Mouse (Mus musculus) hindbrain, embryonic 15.5 days (tissue): ENCODE measurements around the gene Aldh3b3. TPM values are rescaled to one million over a fixed set of nuclear protein-coding genes. Genes with fewer than 3 reads are reported as not detected.
A peak's percentile ranks its signal among the peaks of the same experiment; 100 is the strongest.

Experiments
- ATAC-seq: fragments of 200-750 bp; cut with Nextera tagmentation; 2 replicates; pipeline ENCODE4 v1.8.0; 2017; ENCODE audit warnings: low read depth, moderate number of reproducible peaks, moderate TSS enrichment; ENCODE audit not compliant: low FRiP score
- H3K27ac ChIP-seq: fragments of 300-500 bp; sonication (generic); replicated peaks from 2 replicates; pipeline ENCODE4 v1.5.1; 2015; ENCODE audit warnings: mild to moderate bottlenecking, inconsistent platforms
- H3K27me3 ChIP-seq: fragments of 300-500 bp; sonication (generic); 2 replicates; pipeline ENCODE4 v1.6.1; 2015; ENCODE audit warnings: control low read depth, inconsistent platforms
- H3K36me3 ChIP-seq: fragments of 300-500 bp; sonication (generic); 2 replicates; pipeline ENCODE4 v1.6.1; 2015; ENCODE audit warnings: control low read depth, inconsistent platforms
- H3K4me1 ChIP-seq: fragments of 300-500 bp; sonication (generic); replicated peaks from 2 replicates; pipeline ENCODE4 v1.6.1; 2015; ENCODE audit warnings: control low read depth, inconsistent platforms
- H3K4me2 ChIP-seq: fragments of 300-500 bp; sonication (generic); 2 replicates; pipeline ENCODE4 v1.6.1; 2015; ENCODE audit warnings: moderate library complexity, mild to moderate bottlenecking, inconsistent platforms
- H3K4me3 ChIP-seq: fragments of 300-500 bp; sonication (generic); 2 replicates; pipeline ENCODE4 v1.5.1; 2015; ENCODE audit warnings: mild to moderate bottlenecking, inconsistent platforms
- H3K9ac ChIP-seq: fragments of 300-500 bp; sonication (generic); 2 replicates; pipeline ENCODE4 v1.6.1; 2015; ENCODE audit warnings: inconsistent platforms
- H3K9me3 ChIP-seq: fragments of 300-500 bp; sonication (generic); 2 replicates; pipeline ENCODE4 v1.6.1; 2016; ENCODE audit warnings: control low read depth, inconsistent platforms
- WGBS: fragments of 180-500 bp; shearing (Covaris S2); methylation state at CpG from one replicate; pipeline ENCODE4 v1.1.7; 2015; 5-methylcytosine and 5-hydroxymethylcytosine counted together
- polyA plus RNA-seq: library from polyadenylated mRNA; unstranded; fragments of >200 nt; fragmentation: Nextera tagmentation; extraction: Ambion mirVana; gene quantifications from 2 replicates; pipeline ENCODE4 v1.2.1, GENCODE M21; 2015

Gene Aldh3b3
- polyA plus RNA-seq, 1 experiment from 2014 or later, result not detected

DNA sequence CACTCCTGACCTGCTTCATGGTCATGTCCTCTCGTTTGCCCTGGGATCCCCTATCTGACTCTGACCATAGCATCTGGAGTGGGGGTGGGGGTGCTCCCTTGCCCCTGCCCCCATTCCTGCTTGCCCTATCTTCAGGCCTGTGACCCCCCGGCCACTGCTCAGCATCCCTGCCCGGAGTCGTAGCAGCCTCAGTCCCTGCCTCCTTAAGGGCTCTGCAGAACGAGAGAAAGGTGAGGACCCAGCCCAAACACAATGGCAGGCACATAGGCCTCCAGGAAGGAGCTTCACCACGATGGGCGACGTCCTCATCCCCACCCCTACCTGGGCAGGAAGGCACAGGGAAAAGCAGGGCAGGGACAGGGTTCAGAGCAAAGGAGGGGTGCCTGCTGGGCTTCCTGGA lies 39.9 kb downstream of the Aldh3b3 start:
- Histone ChIP-seq H3K36me3 (no peaks in the 10 kb centered on the region), H3K4me1 (peaks cover 24% of the 10 kb centered on the region), H3K9ac (no peak overlapping the region), H3K9me3 (no peaks in the 10 kb centered on the region), H3K4me2 (no peak overlapping the region), H3K27me3 (no peaks in the 10 kb centered on the region), H3K27ac (no peak overlapping the region), H3K4me3 (no peak overlapping the region)
- no peak for ATAC-seq
- 80% methylated on average over 8 of the region's 8 CpGs for WGBS

DNA sequence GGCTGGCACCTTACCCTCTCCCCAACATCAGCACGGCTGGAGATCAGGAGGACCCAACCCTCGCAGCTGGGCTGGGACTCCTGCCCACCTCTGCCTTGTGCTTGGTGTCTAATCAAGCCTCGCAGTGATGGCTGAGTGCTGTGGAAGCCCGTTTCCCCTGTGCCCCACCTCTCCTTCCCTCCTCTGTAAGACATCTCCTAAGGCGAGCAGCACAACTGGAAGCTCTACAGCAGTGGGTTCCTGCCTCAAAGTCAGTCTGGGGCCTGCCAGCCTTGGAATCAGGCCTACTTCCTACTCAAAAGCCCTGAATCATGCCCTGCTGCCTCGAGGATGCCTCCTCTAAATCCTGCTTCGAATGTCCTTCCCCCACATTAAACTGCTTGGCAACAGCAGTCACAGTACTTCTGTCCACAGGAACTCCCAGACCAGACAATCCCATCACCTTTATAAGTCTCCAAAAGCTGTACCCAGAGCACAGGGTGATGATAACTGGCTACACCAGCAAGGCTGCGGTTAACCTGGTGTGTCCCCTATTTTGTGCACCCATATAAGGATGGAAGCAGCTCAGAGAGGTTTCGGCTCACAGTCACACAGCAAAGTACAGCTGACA lies 40.8 kb downstream of the Aldh3b3 start:
- no peak for ATAC-seq
- peak overlapping the region; percentile 81 for H3K4me2 ChIP-seq
- 85% methylated on average over 9 of the region's 9 CpGs for WGBS
- H3K9me3 ChIP-seq, result no peaks in the 10 kb centered on the region
- no peak overlapping the region for H3K9ac ChIP-seq
- peaks cover 24% of the 10 kb centered on the region for H3K4me1 ChIP-seq
- H3K4me3 ChIP-seq, result peak overlapping the region; percentile 63; the same call in 1 of the 2 replicates
- no peaks in the 10 kb centered on the region for H3K27me3 ChIP-seq
- H3K36me3 ChIP-seq, result no peaks in the 10 kb centered on the region
- no peak overlapping the region for H3K27ac ChIP-seq

DNA sequence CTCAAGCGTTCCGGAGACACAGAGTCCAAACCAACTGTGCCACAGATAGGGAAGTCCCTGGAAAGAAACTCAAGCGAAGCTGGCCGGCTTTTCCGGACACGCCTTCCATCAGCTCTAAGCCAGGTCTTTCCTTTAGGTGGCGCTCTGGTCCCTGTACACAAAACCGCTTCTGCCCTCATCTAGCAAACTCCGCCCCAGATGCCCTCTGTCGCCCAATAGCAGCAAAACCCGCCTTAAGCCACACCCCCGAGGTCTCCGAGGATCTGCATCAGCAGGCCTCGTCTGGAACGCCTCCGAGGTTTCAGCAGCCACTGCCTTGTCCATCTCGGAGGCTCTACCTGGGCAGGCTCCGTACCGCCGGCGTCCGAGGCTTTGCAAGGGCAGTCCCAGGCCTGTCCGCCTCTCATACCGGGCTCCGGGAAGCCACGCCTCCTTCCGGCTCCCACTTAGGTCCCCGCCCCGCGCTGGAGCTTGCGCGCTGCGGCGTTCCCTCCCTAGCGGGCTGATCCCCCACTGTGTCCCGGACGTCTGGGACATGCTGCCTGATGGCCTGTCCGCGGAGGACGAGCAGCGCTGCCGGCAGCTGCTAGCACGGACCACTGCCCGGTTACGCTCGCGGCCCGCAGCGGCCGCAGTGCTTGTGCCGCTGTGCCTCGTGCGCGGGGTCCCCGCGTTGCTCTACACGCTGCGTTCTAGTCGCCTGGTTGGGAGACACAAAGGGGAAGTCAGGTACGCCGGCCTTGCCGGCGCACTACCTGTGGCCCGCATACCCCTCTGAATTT lies 41.9 kb downstream of the Aldh3b3 start, which contains the start of the genes Nudt8 and Gm49405:
Nudt8 (plus strand) TSS at position 462 of the 782 bp plus-strand sequence.
Gm49405 (plus strand) TSS at position 508 of the 782 bp plus-strand sequence.
- Histone ChIP-seq H3K4me3 (peak within 1 kb of the TSS; percentile 63), H3K9ac (peak within 1 kb of the TSS; percentile 80), H3K4me2 (peak within 1 kb of the TSS; percentile 81), H3K27ac (peak within 1 kb of the TSS; percentile 96), H3K9me3 (no peaks in the 10 kb centered on the region), H3K36me3 (no peaks in the 10 kb centered on the region), H3K27me3 (no peaks in the 10 kb centered on the region), H3K4me1 (peaks cover 24% of the 10 kb centered on the region)
- WGBS, result under 1% methylated on average over 64 of the region's 64 CpGs
- ATAC-seq, result peak; percentile 92

DNA sequence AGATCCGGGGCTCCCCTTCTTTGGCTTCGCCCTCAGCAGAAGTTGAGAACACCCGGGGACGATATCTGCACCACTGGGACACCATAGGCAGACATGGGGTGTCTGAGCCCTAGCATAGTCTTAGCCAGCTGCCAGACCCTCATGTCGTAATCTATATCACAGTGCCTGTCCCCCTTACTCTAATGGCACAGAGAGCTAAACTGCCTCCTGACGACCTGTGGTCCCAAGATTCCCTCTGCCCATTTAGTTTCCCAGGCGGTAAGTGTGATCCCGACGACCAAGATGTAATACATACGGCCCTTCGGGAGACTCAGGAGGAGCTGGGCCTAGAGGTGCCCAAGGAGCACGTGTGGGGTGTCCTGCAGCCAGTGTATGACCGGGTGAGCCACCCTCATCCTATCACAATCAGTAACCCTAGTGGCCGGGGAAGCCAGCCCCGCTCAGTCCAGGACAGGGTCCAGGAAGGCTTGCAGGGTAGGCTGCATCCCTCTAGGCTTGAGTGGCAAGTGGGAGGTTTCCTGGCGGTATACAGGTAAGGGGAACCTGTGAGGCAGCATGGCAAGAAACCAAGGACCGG lies 42.6 kb downstream of the Aldh3b3 start:
- Histone ChIP-seq H3K27ac (peak overlapping the region; percentile 96), H3K9ac (peak overlapping the region; percentile 80), H3K4me2 (peak overlapping the region; percentile 81), H3K27me3 (no peaks in the 10 kb centered on the region), H3K36me3 (peaks cover 3% of the 10 kb centered on the region), H3K9me3 (no peaks in the 10 kb centered on the region), H3K4me3 (peak overlapping the region; percentile 63), H3K4me1 (peaks cover 24% of the 10 kb centered on the region)
- peak; percentile 5; the same call in 1 of the 2 replicates for ATAC-seq
- WGBS, result 14% methylated on average over 17 of the region's 17 CpGs

DNA sequence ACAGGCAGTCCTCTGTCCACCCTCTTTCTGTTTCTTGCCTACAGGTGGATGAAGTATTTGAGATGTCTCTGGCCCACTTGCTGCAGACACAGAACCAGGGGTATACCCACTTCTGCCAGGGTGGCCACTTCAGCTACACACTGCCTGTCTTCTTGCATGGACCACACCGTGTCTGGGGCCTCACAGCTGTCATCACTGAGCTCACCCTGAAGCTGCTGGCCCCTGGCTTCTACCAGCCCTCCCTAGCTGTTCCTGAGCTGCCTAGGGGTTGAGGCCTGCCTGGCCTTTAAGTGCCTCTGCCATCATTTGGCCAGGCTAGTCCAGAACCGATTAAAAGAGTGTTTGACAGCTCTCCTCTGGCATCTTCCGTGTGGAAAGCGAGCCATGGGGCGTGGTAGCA lies 43.3 kb downstream of the Aldh3b3 start:
- Histone ChIP-seq H3K36me3 (peaks cover 9% of the 10 kb centered on the region), H3K9me3 (no peaks in the 10 kb centered on the region), H3K4me3 (no peak overlapping the region), H3K4me1 (peaks cover 24% of the 10 kb centered on the region), H3K27me3 (no peaks in the 10 kb centered on the region), H3K9ac (peak overlapping the region; percentile 80; the same call in 1 of the 2 replicates), H3K27ac (no peak overlapping the region), H3K4me2 (peak overlapping the region; percentile 81)
- no peak for ATAC-seq
- WGBS, result 86% methylated on average over 5 of the region's 5 CpGs

DNA sequence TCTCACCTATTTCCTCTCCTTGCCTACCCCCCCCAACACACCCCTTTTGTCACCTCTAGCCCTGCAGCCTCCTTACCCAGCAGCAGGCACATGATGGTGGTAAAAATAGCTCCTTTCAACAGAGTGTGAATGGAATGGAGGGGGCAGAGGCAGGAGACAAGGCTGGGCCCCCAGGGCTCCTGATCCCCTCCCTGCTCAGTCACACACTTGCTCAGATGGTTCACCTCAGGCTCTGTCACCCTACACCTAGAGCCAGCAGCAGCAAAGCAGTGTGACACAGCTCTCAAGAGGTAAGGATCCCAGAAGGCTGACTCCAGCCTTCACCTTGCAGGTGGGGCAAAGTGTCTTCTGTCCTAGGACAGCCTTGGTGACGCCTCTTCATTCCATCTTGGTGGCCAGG lies 44.7 kb downstream of the Aldh3b3 start, which contains the start of gene Doc2g:
Doc2g (plus strand) TSS at position 202 of the 400 bp plus-strand sequence.
- no peaks in the 10 kb centered on the region for H3K27me3 ChIP-seq
- 90% methylated on average over 1 of the region's 1 CpGs for WGBS
- H3K9ac ChIP-seq, result no peak within 1 kb of the TSS
- H3K4me2 ChIP-seq, result no peak within 1 kb of the TSS
- peaks cover 24% of the 10 kb centered on the region for H3K4me1 ChIP-seq
- peaks cover 23% of the 10 kb centered on the region for H3K36me3 ChIP-seq
- H3K27ac ChIP-seq, result no peak within 1 kb of the TSS
- H3K9me3 ChIP-seq, result no peaks in the 10 kb centered on the region
- H3K4me3 ChIP-seq, result no peak within 1 kb of the TSS
- ATAC-seq, result no peak

DNA sequence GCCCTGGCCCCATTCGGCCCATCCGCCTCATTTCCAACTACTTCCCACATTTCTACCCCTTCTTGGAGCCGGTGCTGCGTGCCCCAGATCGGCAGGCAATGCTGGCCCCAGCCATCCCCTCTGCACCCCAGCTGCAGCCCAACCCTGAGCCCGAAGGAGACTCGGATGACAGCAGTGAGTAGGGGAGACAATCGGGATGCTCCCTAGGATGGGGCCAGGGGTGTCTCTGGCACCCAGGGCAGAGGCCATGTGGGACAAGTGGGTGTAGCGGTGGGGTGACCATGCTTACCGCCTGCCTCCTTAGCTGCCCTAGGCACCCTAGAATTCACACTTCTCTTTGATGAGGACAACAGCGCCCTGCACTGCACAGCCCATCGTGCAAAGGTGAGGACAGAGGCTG lies 45.2 kb downstream of the Aldh3b3 start:
- Histone ChIP-seq H3K4me2 (no peak overlapping the region), H3K9me3 (no peaks in the 10 kb centered on the region), H3K27ac (no peak overlapping the region), H3K27me3 (no peaks in the 10 kb centered on the region), H3K4me3 (no peak overlapping the region), H3K9ac (no peak overlapping the region), H3K4me1 (peaks cover 24% of the 10 kb centered on the region), H3K36me3 (peaks cover 28% of the 10 kb centered on the region)
- no peak for ATAC-seq
- 83% methylated on average over 12 of the region's 12 CpGs for WGBS

DNA sequence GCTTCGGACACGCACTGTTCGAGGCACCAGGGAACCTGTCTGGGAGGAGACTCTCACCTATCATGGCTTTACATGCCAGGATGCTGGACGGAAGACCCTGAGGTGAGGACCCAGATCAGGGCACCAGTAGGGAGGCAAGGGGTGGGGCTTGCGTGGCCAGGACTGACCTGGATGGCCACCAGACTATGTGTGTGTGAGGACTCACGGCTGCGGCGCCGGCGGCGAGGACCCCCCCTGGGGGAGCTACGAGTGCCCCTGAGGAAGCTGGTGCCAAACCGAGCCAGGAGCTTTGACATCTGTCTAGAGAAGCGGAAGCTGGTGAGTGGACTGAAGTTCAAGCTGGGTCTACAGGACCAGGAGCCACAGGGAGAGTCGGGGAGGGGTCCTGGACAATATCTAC lies 45.9 kb downstream of the Aldh3b3 start:
- H3K4me3 ChIP-seq, result no peak overlapping the region
- ATAC-seq, result no peak
- WGBS, result 83% methylated on average over 15 of the region's 15 CpGs
- no peaks in the 10 kb centered on the region for H3K9me3 ChIP-seq
- no peak overlapping the region for H3K27ac ChIP-seq
- H3K4me2 ChIP-seq, result no peak overlapping the region
- no peak overlapping the region for H3K9ac ChIP-seq
- H3K36me3 ChIP-seq, result peaks cover 33% of the 10 kb centered on the region
- no peaks in the 10 kb centered on the region for H3K27me3 ChIP-seq
- H3K4me1 ChIP-seq, result peaks cover 19% of the 10 kb centered on the region

DNA sequence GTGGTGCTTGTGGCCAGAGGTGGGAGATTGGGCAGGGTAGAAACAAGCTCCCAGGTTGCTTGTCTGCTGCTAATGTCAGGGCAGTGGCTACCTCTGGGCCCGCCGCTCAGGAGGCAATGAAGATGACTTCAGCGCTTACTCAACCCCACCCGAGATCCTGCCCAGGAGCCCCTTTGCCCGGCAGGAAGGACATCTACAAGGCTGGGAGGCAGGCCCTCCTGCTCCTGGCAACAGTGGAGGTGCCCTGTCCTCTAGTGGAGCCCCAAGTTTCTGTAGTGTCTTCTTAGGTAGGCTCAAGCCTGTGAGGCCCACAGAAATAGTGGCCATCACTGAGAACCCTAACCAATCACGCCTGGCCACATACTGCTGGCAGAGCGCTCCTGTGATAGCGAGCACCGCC lies 46.6 kb downstream of the Aldh3b3 start:
- no peak overlapping the region for H3K9ac ChIP-seq
- WGBS, result 94% methylated on average over 9 of the region's 9 CpGs
- H3K4me3 ChIP-seq, result no peak overlapping the region
- H3K27me3 ChIP-seq, result no peaks in the 10 kb centered on the region
- no peaks in the 10 kb centered on the region for H3K9me3 ChIP-seq
- ATAC-seq, result no peak
- H3K36me3 ChIP-seq, result peaks cover 38% of the 10 kb centered on the region
- H3K27ac ChIP-seq, result no peak overlapping the region
- H3K4me1 ChIP-seq, result peaks cover 12% of the 10 kb centered on the region
- H3K4me2 ChIP-seq, result no peak overlapping the region

DNA sequence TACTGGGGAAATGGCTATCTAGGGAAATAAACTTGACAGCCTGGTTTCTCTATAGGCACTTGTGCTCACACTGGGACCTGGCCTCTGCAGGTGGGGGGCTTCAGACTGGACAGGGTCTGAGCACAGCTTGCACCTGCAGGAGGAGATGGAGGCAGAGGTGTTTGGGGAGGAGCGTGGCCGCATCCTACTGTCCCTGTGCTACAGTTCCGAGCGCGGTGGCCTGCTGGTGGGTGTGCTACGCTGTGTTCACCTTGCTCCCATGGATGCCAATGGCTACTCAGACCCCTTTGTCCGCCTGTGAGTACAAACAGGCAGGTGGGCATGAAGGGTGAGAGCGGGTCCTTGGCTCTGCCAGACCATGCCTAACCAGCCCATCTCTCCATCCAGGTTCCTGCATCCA lies 47.5 kb downstream of the Aldh3b3 start:
- H3K9me3 ChIP-seq, result no peaks in the 10 kb centered on the region
- ATAC-seq, result no peak
- H3K36me3 ChIP-seq, result peaks cover 38% of the 10 kb centered on the region
- H3K4me2 ChIP-seq, result no peak overlapping the region
- WGBS, result 94% methylated on average over 8 of the region's 8 CpGs
- H3K27me3 ChIP-seq, result no peaks in the 10 kb centered on the region
- H3K4me1 ChIP-seq, result peaks cover 12% of the 10 kb centered on the region
- H3K4me3 ChIP-seq, result no peak overlapping the region
- H3K9ac ChIP-seq, result no peak overlapping the region
- H3K27ac ChIP-seq, result no peak overlapping the region

DNA sequence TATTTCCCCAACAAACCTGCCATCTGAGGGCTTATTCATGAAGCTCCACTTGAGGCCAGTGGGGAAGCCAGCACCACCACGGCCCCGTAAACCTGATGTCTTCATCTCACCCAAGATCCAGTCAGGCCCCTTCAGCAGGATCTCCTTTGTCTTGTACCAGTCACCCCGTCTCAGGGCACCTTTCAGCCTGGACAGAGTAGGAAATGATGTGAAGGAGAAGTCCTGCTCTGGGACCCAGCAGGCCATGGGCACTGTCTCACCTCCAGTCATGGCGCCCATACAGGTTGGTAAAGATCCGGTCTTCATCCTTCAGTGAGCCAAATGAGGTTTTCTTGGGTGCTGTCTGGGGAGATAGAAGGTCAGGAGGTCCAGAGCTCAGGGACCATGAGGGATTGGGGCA lies 52.6 kb downstream of the Aldh3b3 start:
- no peak for ATAC-seq
- WGBS, result 92% methylated on average over 5 of the region's 5 CpGs

DNA sequence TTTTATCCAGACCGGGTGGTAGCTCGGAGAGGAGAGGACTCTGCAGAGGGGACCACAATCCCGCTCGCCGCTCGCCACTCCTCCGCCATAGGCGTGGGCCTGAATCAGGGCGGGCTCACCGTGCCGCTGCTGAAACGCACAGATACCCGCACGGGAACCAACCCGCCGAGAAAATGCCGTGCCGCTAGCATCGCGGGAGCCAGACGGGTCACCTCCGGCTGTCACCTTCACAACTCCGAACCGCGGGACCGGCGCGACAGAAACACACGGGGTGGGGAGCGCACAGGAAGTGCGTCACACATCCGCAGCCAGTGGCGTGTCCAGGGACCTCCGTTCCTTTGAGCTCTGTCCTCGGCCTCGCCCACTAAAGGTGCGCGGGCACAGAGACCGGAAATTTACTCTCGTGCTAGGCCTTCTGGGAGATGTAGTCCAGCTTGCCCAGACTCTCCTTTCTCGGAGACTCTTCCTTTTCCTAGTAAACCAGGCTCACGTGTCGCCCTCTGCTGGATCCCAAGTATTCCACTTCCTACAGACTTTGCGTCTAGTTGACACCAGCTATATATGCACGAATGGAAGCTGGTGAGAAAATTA lies 54.1 kb downstream of the Aldh3b3 start, which contains the start of gene Ndufv1:
Ndufv1 (minus strand) TSS at position 375 of the 591 bp plus-strand sequence.
- Histone ChIP-seq H3K27ac (peak within 1 kb of the TSS; percentile 81), H3K4me2 (peak within 1 kb of the TSS; percentile 69), H3K4me3 (peak within 1 kb of the TSS; percentile 84), H3K36me3 (peaks cover 21% of the 10 kb centered on the region), H3K4me1 (peaks cover 12% of the 10 kb centered on the region), H3K9me3 (no peaks in the 10 kb centered on the region), H3K9ac (peak within 1 kb of the TSS; percentile 80), H3K27me3 (no peaks in the 10 kb centered on the region)
- peak; percentile 99 for ATAC-seq
- WGBS, result under 1% methylated on average over 45 of the region's 45 CpGs

More for the DNA sequence above, 52.6 kb downstream of the Aldh3b3 start:
- H3K4me2 ChIP-seq, result no peak overlapping the region
- no peak overlapping the region for H3K9ac ChIP-seq
- H3K4me3 ChIP-seq, result no peak overlapping the region
- H3K27me3 ChIP-seq, result no peaks in the 10 kb centered on the region
- no peaks in the 10 kb centered on the region for H3K9me3 ChIP-seq
- no peak overlapping the region for H3K27ac ChIP-seq
- H3K36me3 ChIP-seq, result peaks cover 34% of the 10 kb centered on the region
- H3K4me1 ChIP-seq, result peaks cover 12% of the 10 kb centered on the region
